Mouse (Mus musculus): ENCODE results near the gene Polk. TPM values are rescaled to one million over a fixed set of nuclear protein-coding genes. Genes with fewer than 3 reads are reported as not detected.

The Polk gene
- total RNA-seq (2021), result 1 to 10 TPM; 4.9 to 5.2 TPM
- long read RNA-seq, experiment 1, full-length matches to known transcripts, result 2 of 9 reads
- long read RNA-seq, experiment 1, partial matches to known transcripts, result 2 of 9 reads
- long read RNA-seq, experiment 1, other reads (novel, unspliced or antisense), result 5 of 9 reads
- long read RNA-seq, experiment 2, full-length matches to known transcripts, result 1 of 3 reads
- long read RNA-seq, experiment 2, partial matches to known transcripts, result 2 of 3 reads
- long read RNA-seq, experiment 2, other reads (novel, unspliced or antisense), result 0 of 3 reads

DNA sequence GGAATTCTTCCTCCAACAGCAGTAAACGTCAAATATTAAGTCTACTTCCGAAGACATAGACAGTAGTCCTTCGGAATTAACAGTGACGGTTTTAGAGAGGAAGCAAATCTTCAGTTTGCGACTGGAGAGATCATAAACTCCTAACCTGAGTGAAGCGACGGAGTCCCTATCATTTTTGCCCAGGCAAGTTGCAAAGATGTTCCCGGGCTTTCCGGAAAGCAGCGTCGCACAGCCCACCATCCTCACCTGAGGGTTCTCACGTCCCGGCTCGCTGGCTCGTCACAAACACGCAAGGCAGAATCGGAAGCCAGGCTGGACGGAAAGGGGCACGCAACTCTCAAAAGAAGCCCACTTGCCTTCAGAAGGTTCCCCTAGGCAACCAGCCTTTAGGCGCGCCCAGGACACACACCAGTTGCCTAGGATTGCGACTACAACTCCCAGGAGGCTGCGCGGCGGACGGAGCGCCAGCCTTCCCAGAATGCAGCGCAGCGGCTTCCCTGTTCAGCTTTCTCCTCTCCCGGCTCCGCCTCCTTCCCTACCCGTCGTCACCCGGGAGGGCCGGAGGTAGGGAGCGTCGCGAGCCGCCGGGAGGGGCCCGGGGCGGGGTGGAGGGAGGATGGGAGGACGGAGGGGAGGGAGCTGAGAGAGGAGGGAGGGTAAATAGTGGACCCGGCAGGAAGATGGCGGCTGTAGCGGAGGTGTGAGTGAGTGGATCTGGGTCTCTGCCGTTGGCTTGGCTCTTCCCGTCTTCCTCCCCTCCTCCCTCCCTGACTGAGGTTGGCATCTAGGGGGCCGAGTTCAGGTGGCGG lies at the start of gene Polk, which contains the start of gene Col4a3bp:
Polk (minus strand) TSS at position 499 of the 809 bp plus-strand sequence.
Col4a3bp (plus strand) TSS at position 538 of the 809 bp plus-strand sequence.
- DNase-seq (ENCODE audit: low spot score), result peak; percentile 98

DNA sequence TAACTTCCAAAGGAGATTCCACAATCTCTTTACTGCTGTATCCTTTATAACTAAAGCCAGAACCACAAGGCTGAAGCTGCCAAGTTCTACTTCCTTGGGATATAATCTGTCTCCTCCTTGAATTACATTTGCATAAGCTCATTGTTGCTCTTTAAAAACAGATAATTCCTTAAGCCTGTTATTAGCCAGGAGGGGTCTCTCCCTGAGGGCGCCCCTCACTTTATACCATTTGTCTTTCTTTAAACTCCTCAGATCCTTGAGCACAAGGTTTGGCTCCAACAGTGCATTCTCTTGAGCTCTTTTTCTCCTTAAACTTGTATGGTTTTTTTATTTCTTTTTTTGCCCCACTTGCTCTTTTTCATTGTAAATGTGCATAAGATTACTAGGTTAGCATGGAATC lies 46.3 kb upstream of the Polk start:
- DNase-seq (ENCODE audit: low spot score), result no peak

GRCm38 (mm10) chr13:96586540-96586939 lies 44.2 kb upstream of the Polk start:
- no peak for DNase-seq (ENCODE audit: low spot score)

DNA sequence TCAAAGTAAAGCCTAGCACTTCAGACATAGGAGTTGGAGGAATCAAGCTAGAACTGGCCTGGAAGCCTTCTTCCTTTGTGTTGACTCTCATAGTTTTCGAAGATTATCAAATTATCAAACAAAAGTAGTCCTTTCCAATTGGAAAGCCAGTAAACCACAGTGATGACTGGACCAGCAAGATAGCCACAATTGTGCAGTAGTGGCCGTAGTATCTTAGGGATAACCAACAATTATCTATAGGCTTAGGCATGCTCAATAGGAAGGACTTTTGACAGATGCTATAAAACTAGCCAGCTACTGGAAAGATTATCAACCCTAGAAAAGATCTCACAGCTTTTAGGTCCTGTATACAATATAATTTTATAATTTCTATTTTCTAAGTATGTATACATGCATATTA lies 41.8 kb upstream of the Polk start:
- no peak for DNase-seq (ENCODE audit: low spot score)

DNA sequence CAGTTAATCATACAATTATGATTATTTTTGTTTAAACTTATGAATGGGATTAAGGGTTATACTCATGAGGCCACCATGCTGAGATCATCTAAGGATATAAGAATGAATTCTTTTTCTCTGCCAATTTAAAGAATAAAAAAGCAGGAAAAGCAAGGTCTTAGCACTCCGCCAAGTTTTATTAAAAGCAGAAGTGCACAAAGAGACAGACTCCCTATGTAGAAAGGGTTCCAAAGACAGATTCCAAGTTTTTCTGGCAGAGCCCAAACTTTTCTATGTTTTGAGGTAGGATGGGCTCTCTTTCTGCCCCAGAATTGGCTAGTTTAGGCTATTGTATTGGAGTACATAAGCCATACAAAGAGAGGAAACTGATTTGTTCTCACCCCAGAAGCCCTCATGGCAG lies 37.6 kb upstream of the Polk start:
- DNase-seq (ENCODE audit: low spot score), result no peak

DNA sequence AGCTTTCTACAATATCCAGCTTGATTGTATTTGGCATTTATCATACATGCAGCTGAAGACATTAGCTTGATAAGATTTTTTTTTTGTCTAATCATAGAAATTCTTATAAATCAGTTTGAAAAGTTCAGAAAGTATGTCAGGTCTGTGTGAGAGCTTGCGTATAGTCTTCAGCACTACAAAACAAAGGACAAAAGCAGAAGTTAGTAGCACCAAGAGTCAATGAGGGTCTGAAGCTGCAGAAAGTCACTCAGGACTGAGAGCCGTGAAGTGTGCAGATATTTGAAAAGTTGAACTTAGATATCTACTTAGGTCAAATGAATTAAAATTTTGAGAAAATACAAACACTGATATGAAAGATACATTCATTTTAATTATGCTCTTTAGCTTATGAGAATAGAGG lies 36.7 kb upstream of the Polk start:
- no peak for DNase-seq (ENCODE audit: low spot score)

- no peak for DNase-seq (ENCODE audit: low spot score)
These were observed 31.8 kb upstream of the Polk start for GRCm38 (mm10) chr13:96574170-96574569.

- DNase-seq (ENCODE audit: low spot score), result no peak
These were observed 28.6 kb upstream of the Polk start for GRCm38 (mm10) chr13:96571016-96571361.

GRCm38 (mm10) chr13:96570313-96571015 lies 28.1 kb upstream of the Polk start:
- no peak for DNase-seq (ENCODE audit: low spot score)

DNA sequence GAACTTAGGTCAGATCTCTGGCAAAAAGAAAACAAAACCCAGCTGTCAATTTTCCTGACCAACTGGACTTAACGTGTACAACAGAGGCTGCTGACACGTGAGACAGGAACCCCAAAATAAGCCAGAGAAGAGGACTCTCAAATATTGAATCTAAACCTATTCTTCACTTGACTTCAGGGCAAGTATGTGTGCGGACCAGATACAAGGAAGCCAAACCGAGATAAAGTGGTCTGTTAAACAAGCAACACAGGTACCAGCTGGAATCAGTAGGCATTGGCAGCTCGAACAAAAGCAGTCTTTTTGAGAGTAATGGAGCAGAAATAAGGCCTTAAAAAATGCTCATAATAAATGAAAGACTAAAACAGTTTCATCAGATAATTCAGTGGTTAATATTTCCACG lies 25.6 kb upstream of the Polk start:
- no peak for DNase-seq (ENCODE audit: low spot score)

GRCm38 (mm10) chr13:96555099-96555498 lies 12.7 kb upstream of the Polk start:
- no peak for DNase-seq (ENCODE audit: low spot score)

DNA sequence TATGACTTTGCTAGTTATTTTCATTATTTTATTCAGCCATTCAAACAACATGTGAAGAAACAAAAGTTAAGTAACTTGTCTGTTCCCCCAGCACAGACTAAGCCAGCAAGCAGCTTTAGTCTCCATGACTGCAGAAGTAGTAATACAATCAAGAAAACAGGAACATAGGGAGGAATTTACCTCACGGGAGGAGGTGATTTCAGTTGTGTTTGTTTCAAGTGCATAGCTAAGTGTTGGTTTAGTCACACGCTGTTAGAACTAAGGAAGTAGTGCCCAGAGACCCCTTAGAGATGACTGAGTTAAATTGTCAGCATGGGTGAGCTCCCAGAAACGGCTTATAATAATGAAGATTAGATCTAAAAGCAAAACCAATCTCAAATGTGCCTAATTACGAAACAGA lies 5.6 kb upstream of the Polk start:
- no peak for DNase-seq (ENCODE audit: low spot score)

- no peak for DNase-seq (ENCODE audit: low spot score)
These were observed 4.9 kb upstream of the Polk start for GRCm38 (mm10) chr13:96547250-96547649.

GRCm38 (mm10) chr13:96544506-96544905 lies 2.1 kb upstream of the Polk start:
- no peak for DNase-seq (ENCODE audit: low spot score)

- peak; percentile 54 for DNase-seq (ENCODE audit: low spot score)
These were observed 817 bp upstream of the Polk start for GRCm38 (mm10) chr13:96542901-96543891.

GRCm38 (mm10) chr13:96541381-96541780 lies 998 bp downstream of the Polk start:
- no peak for DNase-seq (ENCODE audit: low spot score)

- no peak for DNase-seq (ENCODE audit: low spot score)
These were observed 4.3 kb downstream of the Polk start for GRCm38 (mm10) chr13:96538103-96538502.

DNA sequence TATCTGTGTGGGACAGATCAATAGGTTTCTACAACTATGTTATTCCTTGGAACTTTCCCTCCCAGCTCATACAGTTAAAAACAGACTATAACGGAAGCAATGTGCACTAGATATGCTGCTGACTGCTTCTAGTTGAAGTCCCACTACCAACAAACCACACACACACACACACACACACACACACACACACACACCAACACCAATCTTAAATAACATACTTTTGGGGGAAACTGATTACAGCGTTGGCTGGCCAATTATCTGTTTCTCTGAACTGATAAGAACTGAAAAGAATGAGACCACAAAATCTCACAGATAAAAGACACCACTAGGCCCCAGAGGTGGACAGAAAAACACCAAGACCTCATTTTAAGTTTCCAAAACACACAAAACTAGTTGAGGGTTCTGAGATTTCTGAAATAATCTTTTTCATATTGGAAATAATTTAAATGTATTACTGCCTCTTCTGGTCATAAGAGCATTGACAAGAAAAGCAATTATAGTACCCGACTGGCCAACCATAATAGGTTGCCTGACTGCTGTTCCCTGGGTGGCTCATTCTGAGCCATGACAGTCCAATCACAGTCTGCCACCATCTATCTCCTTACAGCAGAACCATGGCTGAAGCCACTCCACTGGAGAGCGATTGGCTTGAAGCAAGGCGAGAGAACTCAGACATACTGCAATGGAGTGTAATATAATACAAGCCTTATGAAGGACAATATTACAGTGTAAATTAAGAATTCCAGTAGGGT lies 5.4 kb downstream of the Polk start:
- no peak for DNase-seq (ENCODE audit: low spot score)

DNA sequence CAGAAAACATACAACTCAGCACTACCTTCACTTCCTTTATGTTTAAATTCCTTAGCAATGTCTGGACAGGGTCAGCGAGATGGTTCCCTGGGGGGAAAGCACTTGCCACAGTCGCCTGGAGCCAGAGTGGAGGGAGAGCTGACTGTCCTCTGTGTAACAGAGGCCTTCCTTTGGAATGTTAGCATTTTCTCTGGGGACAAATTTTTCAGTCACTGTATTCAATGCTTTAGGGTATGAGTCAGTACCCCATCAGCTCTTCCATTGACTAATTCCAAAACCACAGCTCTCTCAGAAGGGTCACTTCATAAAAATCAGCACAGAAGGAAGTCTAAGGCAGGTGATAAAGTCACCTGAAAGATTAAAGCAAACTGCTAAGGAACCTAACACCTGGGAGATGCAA lies 8.6 kb downstream of the Polk start:
- no peak for DNase-seq (ENCODE audit: low spot score)

DNA sequence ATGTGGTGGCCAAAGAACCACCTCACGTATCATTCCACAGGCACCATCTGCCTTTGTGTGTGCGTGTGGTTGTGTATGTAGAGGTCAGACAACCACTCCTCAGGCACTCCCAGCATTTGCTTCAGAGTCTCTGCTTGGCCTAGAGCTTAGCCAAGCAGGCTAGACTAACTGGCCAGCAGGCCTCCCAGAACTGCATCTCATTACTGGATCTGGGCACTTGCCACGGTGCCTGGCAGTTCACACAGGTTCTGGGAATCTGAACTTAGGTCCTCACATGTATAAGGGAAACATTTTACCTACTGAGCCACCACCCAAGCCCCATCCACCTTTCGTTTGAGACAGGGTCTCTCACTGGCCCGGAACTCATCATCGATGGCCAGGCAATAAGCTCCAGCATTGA lies 10.2 kb downstream of the Polk start:
- DNase-seq (ENCODE audit: low spot score), result peak; percentile 14

All from gastrocnemius, adult 18-20 months (tissue).